Mouse (Mus musculus) adipocyte (in vitro differentiated cells): ENCODE data around the gene Cabp2.
A peak's percentile ranks its signal among the peaks of the same experiment; 100 is the strongest.
"Not testable (repeated sequence)": the region's sequence is repeated elsewhere in the genome, so short reads cannot be mapped to it uniquely, and the experiment has no call there.

Source experiments
- DNase-seq: peaks from one replicate; pipeline ENCODE4 v3.0.0-alpha.2; 2016; ENCODE audit warnings: low spot score

Gene Cabp2

DNA sequence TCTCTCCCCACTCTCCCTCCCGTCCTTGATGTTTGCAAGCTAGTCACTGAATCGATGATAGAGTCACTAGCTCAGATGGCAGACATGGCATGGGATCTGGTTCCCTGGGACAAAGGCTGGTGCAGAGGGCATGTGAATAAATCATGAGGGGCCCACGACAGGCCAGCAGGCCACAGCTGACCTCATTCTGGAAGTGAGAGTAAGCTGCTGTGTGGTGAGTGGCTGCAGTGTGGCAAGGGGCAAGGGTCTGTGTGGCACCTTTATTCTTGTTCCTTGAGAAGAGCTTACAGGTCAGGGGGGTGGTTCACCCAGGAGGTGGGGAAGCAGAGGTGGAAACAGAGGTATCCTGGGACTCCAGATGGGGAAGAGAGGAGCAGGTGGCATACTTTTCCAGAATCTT lies at the start of gene Cabp2:
Cabp2 (plus strand) TSS at position 185 of the 400 bp plus-strand sequence.
- DNase-seq: no peak

DNA sequence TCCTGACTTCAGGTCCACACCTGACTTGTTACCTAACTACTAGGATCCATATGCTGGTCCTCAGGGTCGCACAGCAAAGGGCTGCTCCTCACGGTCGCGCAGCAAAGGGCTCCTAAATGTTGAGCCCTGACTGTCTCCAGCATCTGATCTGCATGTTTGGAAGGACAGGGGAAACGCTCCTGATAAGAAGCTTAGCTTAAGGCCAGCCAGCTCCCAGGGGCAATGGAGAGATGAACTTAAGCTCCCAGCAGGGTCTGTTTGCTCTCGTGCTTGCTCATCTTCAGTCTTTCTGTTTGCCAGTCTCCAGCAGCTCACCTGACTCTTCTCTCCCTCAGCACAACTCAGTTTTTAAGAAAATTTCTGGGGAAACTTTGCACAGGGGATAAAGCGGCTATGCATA lies 48.7 kb upstream of the Cabp2 start:
- no peak for DNase-seq

GRCm38 (mm10) chr19:4033298-4033697 lies 48.1 kb upstream of the Cabp2 start:
- no peak for DNase-seq

GRCm38 (mm10) chr19:4033742-4034141 lies 47.6 kb upstream of the Cabp2 start:
- DNase-seq: no peak

GRCm38 (mm10) chr19:4036327-4037045 lies 44.9 kb upstream of the Cabp2 start:
- no peak for DNase-seq

- DNase-seq: not testable (repeated sequence)
Measured at GRCm38 (mm10) chr19:4037154-4037787, 44.1 kb upstream of the Cabp2 start.

DNA sequence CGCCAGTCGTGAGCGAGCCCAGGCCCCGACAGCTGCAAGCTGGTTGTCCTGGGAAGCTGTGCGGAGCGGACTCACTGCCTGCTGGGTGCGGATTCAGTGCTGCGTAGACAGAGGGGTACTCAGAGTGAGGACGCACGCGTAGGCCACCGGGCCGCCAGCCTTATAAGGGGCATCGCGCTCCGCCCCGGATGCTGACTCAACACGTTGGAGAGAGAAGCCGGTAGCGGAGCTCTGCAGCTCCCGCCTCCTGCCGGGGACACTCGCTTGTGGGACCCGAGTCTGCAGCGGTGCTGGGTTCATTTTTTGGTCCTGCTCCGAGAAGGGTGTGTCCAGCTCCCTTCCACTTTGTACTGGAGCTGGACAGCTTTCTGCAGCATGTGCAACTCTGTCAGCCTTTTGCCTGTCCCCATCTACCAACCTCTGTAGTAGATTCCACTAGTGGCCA lies 43.6 kb upstream of the Cabp2 start, which contains the start of gene Gstp1:
Gstp1 (minus strand) TSS at position 198 of the 445 bp plus-strand sequence.
- DNase-seq: peak; percentile 92

DNA sequence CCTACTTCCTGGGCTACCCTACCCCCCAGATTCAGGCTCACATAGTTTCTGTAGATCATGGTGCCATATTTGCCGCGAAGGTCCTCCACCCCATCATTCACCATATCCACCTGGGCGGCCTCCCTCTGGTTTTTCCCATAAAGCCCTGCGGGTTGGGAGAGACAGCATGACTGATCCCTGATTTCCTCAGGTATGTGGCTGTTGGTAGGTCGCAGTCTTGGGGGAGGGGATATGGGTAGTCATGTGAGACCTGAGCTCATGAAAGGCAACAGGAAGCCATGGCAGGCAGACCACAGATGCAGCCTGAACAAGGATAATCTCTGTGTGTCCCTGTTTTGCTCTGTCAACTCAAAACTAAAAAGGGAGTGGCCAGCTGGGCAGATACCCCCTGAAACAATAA lies 40.4 kb upstream of the Cabp2 start:
- not testable (repeated sequence) for DNase-seq

DNA sequence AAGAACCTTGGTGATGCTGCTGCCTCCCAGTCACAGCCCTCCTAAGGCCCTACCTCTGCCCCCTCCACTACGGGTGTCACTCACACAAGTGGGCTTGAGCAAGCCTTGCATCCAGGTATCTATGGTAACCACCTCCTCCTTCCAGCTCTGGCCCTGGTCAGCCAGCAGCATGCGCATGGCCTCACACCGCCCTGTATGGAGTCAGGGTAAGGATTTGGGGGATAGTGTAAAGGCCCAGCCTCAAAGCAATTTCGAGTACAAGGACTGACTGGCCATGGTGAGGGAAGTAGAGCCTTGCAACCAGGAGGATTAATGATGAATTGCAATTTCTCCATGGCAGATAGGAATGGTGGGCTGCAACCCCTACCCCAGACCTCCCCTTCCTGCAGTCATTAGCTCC lies 39.9 kb upstream of the Cabp2 start:
- DNase-seq: not testable (repeated sequence)

DNA sequence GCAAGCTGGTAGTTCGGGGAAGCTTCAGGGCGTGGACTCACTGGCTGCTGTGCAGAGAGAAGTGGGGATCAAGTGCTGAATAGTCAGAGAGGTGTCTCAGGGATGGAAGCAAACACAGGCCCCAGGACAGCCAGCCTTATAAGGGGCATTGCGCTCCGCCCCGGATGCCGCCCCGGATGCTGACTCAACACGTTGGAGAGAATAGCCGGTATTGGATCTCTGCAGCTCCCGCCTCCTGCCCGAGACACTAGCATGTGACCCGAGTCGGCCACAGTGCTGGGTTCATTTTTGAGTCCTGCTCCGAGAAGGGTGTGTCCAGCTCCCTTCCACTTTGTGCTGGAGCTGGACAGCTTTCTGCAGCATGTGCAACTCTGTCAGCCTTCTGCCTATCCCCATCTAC lies 39.3 kb upstream of the Cabp2 start:
- no peak for DNase-seq

DNA sequence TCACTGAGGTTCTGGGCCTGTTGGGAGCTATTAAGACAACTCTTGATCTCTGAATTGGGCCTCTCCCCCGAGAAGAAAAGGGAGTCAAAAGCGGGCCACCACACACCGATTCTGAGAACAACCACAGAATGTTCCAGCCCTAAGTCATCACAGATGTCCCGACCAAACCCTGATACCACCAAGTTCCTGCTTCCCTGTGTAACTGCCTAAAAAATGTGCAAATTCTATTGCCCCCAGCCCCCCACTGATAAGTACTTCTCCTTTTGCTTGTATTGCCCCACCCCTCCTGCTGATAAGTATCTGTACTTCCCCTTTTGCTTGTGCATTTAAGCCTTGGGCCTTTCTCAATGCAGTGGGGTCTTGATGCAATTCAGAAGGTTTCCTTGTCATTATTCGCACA lies 37.3 kb upstream of the Cabp2 start:
- DNase-seq: not testable (repeated sequence)

DNA sequence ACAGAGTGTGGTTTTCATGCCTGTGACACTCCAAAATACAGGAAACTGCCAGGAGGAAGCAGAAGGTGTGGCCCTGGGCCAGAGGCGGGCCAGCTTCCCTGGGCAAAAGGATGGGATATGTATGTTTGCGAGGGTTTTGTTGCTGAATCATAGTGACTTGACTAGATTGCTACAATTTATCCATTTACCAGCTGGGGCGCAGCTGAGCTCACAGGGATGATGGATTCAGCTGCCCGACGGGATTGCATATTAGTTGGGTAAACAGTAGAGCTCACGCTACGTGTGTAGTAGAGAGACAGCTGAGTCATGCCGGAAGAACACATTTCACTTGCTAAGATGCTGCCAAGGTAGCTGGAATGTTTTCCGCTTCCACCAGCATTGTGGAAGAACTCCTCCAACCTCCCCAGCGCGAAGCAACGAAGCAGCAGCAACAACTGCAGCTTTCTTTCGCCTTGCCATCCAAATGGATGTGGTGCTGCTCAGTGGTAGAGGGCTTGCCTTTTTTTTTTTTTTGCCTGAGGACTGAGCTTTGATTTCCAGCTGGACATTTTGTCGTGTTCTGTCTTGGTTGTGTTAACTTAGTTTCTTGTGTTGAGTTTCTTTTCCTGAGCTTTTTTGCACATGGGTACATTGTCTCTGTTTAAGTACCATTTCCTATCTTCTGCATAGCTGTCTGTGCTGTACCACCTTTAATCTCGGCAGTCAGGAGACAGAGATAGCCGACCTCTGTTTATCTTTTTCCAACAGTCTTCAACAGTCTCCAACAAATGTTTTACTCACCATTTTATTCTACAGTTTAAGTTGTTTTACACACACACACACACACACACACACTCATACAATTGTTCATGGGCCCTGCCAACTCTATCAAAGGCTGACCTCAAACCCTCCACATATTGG lies 35.2 kb upstream of the Cabp2 start, which contains the start of gene Gstp2:
Gstp2 (minus strand) TSS at position 58 of the 900 bp plus-strand sequence.
- DNase-seq: peak; percentile 92

- DNase-seq: no peak
Measured at GRCm38 (mm10) chr19:4046866-4047254, 34.5 kb upstream of the Cabp2 start.

- DNase-seq: peak; percentile 91
Measured at GRCm38 (mm10) chr19:4047859-4048258, 33.5 kb upstream of the Cabp2 start.

GRCm38 (mm10) chr19:4049069-4049468 lies 32.3 kb upstream of the Cabp2 start:
- DNase-seq: not testable (repeated sequence)

DNA sequence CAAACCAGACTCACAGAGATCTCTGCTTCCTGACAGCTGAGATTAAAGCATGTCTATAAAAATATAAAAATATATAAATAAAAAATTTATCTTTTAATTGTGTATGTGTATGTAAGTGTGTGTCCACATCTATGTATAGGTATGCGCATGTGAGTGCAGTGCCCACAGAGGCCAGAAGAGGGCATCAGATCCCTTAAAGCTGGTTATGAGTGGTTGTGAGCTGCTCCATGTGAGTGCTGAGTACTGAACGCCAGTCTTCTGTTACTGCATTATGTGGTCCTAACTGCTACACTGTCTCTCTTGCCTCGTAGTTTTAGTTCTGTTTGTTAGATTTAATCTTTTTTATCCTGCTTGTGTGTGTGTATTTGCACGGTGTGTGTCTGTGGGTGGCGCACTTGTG lies 30.4 kb upstream of the Cabp2 start:
- no peak for DNase-seq

- peak; percentile 77 for DNase-seq
Measured at GRCm38 (mm10) chr19:4051741-4052515, 29.4 kb upstream of the Cabp2 start.

DNA sequence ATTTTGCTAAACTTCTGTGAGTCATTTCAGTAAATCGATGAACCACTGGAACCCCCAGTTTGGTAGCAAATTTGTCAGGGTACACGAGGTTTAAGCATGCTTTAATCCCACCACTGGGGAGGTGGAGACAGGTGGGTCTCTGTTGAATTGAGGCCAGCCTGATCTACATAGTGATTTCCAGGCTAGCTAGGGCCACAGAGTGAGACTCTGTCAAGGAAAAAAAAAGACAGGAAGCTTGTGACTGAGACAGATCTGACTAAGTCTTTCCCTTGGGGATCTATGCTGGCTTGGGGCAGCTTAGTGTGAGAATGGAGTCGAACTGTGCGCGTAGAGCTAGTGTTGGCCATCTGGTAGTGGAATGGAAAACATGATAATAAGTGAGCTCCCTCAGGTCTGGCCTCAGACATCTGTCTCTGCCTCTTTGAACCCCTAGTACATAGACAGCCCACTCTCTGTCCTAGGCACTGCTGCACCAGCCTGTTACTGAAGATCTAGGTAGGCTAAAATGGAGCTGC lies 28.8 kb upstream of the Cabp2 start:
- peak; percentile 40 for DNase-seq

GRCm38 (mm10) chr19:4054613-4055012 lies 26.8 kb upstream of the Cabp2 start:
- no peak for DNase-seq

DNA sequence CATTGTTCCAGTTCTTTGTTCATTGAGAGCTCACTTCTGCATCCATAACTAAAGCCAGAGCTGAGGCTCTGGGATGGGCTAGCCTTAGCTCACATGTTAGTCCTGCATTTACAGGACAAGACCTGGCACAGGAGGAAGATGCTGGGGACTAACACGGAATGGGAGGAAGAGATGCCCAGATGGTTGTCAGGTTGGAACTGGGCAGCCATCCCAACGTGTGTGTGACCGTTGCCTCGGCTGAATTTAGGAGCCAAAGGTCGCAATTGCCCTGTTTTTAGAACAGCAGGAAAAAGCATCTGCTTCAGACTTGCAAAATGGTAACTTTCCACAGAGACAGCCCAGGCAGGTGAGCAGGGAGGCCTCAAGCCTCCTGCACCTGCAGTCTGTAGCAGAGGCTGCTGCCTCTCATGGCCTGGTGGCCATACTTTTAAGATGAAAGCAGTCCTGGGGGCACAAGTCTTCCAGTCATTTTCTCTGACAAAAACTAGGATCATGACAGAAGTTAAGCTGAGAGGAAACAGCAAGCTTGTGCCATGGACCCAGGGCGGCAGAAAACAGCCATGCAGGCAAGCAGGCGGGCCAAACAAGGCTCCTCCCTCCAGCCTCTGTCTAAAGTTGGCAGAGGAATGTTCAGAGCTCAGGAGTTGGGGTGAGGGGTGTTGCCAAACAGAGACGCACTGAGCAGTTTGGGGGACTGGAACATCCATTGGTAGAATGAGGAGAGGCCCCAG lies 26.0 kb upstream of the Cabp2 start:
- peak; percentile 49 for DNase-seq
